Mouse (Mus musculus) embryonic facial prominence, embryonic 13.5 days (tissue): ENCODE data around the gene Agpat3. TPM values are rescaled to one million over a fixed set of nuclear protein-coding genes. Genes with fewer than 3 reads are reported as not detected.

ENCODE experiments used
- ATAC-seq: fragments of 200-750 bp; cut with Nextera tagmentation; 2 replicates; pipeline ENCODE4 v1.8.0; 2017; ENCODE audit warnings: low read depth; ENCODE audit not compliant: insufficient number of reproducible peaks, insufficient read depth, low FRiP score, low TSS enrichment
- H3K27ac ChIP-seq: fragments of 300-500 bp; sonication (generic); 2 replicates; pipeline ENCODE4 v1.5.1; 2015; ENCODE audit warnings: moderate library complexity, mild to moderate bottlenecking, inconsistent platforms
- H3K27me3 ChIP-seq: fragments of 300-500 bp; sonication (generic); 2 replicates; pipeline ENCODE4 v1.6.1; 2015; ENCODE audit warnings: mild to moderate bottlenecking, inconsistent platforms
- H3K36me3 ChIP-seq: fragments of 300-500 bp; sonication (generic); 2 replicates; pipeline ENCODE4 v1.6.1; 2015; ENCODE audit warnings: mild to moderate bottlenecking, inconsistent platforms
- H3K4me1 ChIP-seq: fragments of 300-500 bp; sonication (generic); 2 replicates; pipeline ENCODE4 v1.6.1; 2015; ENCODE audit warnings: inconsistent platforms
- H3K4me2 ChIP-seq: fragments of 300-500 bp; sonication (generic); 2 replicates; pipeline ENCODE4 v1.6.1; 2015; ENCODE audit warnings: moderate library complexity, mild to moderate bottlenecking, inconsistent platforms
- H3K4me3 ChIP-seq: fragments of 300-500 bp; sonication (generic); 2 replicates; pipeline ENCODE4 v1.5.1; 2015; ENCODE audit warnings: mild to moderate bottlenecking, inconsistent platforms
- H3K9ac ChIP-seq: fragments of 300-500 bp; sonication (generic); 2 replicates; pipeline ENCODE4 v1.6.1; 2015; ENCODE audit warnings: mild to moderate bottlenecking, inconsistent platforms
- H3K9me3 ChIP-seq: fragments of 300-500 bp; sonication (generic); 2 replicates; pipeline ENCODE4 v1.6.1; 2016; ENCODE audit warnings: inconsistent platforms
- WGBS: fragments of 180-500 bp; shearing (Covaris S2); methylation state at CpG from one replicate; pipeline ENCODE4 v1.1.7; 2015; ENCODE audit warnings: mixed read lengths; 5-methylcytosine and 5-hydroxymethylcytosine counted together
- polyA plus RNA-seq: library from polyadenylated mRNA; unstranded; fragments of >200 nt; fragmentation: Nextera tagmentation; extraction: Ambion mirVana; gene quantifications from 2 replicates; pipeline ENCODE4 v1.2.1, GENCODE M21; 2015

Gene Agpat3
- polyA plus RNA-seq, 1 experiment from 2014 or later: 51.9 TPM

DNA sequence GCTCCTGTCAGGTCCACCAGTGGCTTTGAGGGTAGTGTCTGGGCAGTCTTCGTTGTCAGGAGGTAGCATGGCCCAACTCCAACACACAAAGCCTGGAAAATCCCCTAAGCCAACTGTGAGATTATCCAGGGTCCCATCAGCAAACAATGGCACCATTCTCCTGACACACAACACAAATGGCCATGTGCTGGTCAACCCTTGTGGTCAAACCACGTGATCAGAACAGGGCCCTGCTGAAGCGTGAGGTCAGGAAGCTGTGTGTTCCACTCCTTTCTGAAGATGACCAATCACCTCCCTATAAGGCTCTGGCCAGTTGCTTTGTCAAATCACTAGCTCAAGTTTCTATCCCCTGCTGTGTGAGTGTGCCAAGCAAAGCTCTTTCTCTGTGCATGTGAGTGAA, 47.3 kb downstream of the Agpat3 start:
- H3K36me3 ChIP-seq: peaks cover 27% of the 10 kb centered on the region; the same call in 1 of the 2 replicates
- no peaks in the 10 kb centered on the region for H3K9me3 ChIP-seq
- H3K9ac ChIP-seq: no peak overlapping the region
- H3K4me3 ChIP-seq: no peak overlapping the region
- ATAC-seq: no peak
- H3K4me2 ChIP-seq: no peak overlapping the region
- 44% methylated on average over 3 of the region's 3 CpGs for WGBS
- no peak overlapping the region for H3K27ac ChIP-seq
- H3K4me1 ChIP-seq: no peaks in the 10 kb centered on the region
- H3K27me3 ChIP-seq: no peaks in the 10 kb centered on the region

DNA sequence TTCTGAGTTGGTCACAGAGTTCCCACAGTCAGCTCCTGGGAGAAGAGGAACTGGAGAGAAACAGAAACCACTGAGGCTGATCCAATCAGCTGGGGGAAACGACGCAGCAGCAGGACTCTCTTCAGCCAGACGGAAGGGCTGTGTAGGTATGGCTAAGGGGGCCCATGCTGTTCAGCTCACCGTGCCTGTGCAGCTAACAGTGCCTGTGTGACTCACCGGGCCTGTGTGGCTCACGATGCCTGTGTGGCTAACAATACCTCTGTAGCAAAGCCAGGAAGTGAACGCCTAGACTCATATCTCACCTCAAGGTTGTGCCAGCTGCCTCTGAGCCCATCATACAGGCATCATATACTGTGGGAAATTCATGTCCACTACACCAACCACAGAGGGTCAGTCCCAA, 48.6 kb downstream of the Agpat3 start:
- no peak for ATAC-seq
- no peak overlapping the region for H3K27ac ChIP-seq
- H3K27me3 ChIP-seq: no peaks in the 10 kb centered on the region
- H3K4me3 ChIP-seq: no peak overlapping the region
- no peaks in the 10 kb centered on the region; the same call in 1 of the 2 replicates for H3K4me1 ChIP-seq
- H3K4me2 ChIP-seq: no peak overlapping the region
- WGBS: 87% methylated on average over 7 of the region's 7 CpGs
- no peak overlapping the region for H3K9ac ChIP-seq
- peaks cover 22% of the 10 kb centered on the region; the same call in 1 of the 2 replicates for H3K36me3 ChIP-seq
- H3K9me3 ChIP-seq: no peaks in the 10 kb centered on the region

DNA sequence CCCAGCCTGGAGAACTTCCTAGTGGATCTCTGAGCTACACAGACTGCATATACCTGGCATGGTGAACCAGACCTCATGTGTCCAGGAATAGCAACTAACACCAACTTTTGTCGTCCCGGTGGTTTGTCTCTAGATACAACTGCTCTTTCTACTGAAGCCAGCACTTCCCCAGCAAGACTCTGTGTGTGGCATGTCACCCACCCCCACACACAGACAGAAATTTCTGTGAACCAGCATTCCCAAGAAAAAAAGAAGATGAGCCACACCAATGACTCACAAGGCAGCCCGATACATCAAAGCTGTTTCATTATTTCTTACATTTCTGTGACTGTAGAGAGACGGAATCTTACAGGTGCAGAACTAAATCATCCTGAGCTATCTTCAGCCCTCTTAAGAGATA, 52.2 kb downstream of the Agpat3 start:
- Histone ChIP-seq H3K27me3 (no peaks in the 10 kb centered on the region), H3K4me2 (no peak overlapping the region)
- WGBS: 84% methylated on average over 4 of the region's 4 CpGs

DNA sequence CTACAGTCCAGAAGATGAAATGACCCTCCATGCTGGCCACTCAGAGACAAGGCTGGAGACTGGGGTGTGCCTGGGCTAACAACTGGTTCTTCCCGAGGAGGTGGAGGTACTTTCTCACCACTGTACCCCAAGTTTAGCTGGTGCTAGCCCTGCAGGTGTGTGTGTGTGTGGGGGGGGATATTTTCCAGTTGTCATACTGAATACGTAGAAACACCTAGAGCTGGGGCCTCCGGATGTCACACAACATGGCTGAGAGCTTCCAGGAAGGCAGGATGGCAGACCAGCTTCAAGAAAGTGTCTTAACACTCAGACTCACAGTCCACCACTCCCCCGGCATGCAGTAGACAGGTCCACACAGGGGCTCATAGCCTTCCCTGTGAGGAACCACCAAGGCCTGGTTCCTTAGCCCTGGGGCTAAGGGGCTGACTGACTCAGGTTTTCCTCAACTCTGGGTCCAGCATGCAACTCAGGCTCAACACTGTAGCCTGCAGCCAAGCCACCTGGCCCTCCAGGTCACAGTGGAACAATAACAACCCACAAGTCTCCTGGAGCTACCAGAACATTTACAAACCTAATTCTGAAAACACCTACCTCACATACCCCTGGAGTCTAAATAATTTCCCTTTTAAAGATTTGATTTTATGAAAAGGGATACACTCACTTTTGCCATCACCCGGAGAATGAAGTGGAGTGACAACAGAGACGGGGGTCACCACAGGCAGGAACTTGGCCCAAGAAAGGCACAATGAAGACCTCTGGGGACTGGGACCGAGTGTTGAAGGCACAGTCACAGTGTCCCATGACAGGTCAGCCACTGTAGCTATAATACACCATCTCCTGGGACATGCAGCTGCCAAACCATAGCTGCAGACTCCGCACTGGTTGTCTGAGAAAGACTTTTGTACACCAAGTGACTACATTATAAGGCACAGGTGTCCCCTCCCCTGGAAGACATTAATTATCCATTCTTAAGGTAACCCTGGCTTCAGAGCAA, 53.3 kb downstream of the Agpat3 start:
- 90% methylated on average over 8 of the region's 8 CpGs for WGBS
- Histone ChIP-seq H3K4me2 (no peak overlapping the region), H3K9ac (no peak overlapping the region), H3K9me3 (no peaks in the 10 kb centered on the region), H3K27ac (peak overlapping the region; percentile 83), H3K27me3 (no peaks in the 10 kb centered on the region), H3K4me1 (peaks cover 30% of the 10 kb centered on the region), H3K4me3 (no peak overlapping the region), H3K36me3 (peaks cover 8% of the 10 kb centered on the region; the same call in 1 of the 2 replicates)
- no peak for ATAC-seq

More for the DNA sequence above, 52.2 kb downstream of the Agpat3 start:
- H3K9me3 ChIP-seq: no peaks in the 10 kb centered on the region
- H3K36me3 ChIP-seq: peaks cover 11% of the 10 kb centered on the region; the same call in 1 of the 2 replicates
- H3K4me3 ChIP-seq: no peak overlapping the region
- no peak overlapping the region for H3K9ac ChIP-seq
- no peak for ATAC-seq
- no peak overlapping the region for H3K27ac ChIP-seq
- peaks cover 19% of the 10 kb centered on the region for H3K4me1 ChIP-seq

DNA sequence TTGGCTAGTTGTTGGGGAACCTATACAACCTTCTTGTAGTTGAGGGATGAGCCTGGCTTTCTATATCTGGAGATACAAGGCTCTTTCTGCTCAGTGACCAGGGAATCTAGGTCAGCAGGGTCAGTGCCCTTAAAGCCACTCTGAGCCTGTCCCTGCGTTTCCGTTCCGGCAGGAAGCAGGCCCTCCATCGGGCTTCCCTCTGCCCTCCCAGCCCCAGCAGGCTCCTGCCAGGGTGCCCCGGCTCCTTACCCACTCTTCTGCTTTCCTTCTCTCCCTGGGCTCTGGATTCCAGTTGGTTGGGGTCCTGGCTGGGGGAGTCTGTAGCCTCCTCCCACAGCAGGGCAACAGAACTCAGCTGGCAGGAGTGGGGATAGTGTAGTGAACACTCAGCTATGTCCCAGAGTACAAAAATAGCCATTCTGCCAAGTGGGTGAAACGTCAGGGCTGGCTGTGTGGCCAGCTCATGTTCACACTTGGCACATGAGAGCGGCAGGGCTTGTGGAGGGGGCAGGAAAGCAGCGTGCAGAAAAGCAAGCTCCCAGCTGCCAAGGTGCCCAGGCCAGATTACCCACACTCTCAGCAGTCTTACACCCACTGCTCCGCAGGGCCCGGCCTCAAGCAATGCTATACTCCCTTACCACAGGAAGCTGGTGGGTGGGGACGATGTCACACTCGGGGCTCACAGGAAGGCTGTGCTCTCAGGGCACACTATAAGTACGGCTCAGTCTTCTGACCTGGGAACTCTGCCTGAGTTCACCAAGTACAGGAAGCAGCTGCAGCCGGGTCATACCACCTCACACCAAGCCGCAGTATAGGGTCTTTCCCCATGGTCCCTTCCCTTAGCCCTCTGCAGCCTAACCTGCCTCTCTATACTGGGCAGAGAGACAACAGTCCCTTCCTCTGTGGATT, 54.5 kb downstream of the Agpat3 start:
- no peaks in the 10 kb centered on the region for H3K9me3 ChIP-seq
- 41% methylated on average over 15 of the region's 15 CpGs for WGBS

DNA sequence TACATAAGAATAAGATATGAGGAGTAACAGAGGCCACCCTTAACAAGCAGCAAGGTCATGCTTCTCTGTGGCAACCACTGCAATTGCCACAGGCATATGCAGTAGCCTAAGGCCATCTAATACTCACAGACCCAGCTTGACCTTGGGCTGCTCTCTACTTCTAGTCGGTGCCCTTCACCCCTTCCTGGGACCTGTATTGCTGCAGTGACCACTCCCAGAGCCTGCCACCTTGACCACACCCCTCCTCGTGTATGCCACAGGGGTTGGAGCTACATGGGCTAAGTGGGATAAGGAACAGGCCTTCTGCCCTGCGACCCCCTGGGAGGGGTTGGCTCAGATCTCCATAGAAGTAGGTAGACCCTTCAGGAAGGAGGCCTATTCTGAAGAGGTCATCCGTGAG, 55.3 kb downstream of the Agpat3 start:
- no peak overlapping the region for H3K4me2 ChIP-seq
- H3K27me3 ChIP-seq: no peaks in the 10 kb centered on the region
- H3K9me3 ChIP-seq: no peaks in the 10 kb centered on the region
- ATAC-seq: no peak
- H3K9ac ChIP-seq: no peak overlapping the region
- WGBS: 76% methylated on average over 4 of the region's 4 CpGs
- no peak overlapping the region for H3K27ac ChIP-seq
- H3K36me3 ChIP-seq: 0 out of 2 replicates have a peak, but pooled peaks cover 3% of the 10 kb centered on the region
- H3K4me3 ChIP-seq: no peak overlapping the region
- peaks cover 30% of the 10 kb centered on the region for H3K4me1 ChIP-seq

More for the DNA sequence above, 54.5 kb downstream of the Agpat3 start:
- Histone ChIP-seq H3K27ac (peak overlapping the region; percentile 83), H3K4me2 (peak overlapping the region; percentile 32), H3K9ac (peak overlapping the region; percentile 21; the same call in 1 of the 2 replicates), H3K4me1 (peaks cover 30% of the 10 kb centered on the region), H3K27me3 (no peaks in the 10 kb centered on the region), H3K36me3 (0 out of 2 replicates have a peak, but pooled peaks cover 3% of the 10 kb centered on the region), H3K4me3 (no peak overlapping the region)
- peak; percentile 70; the same call in 1 of the 2 replicates for ATAC-seq

DNA sequence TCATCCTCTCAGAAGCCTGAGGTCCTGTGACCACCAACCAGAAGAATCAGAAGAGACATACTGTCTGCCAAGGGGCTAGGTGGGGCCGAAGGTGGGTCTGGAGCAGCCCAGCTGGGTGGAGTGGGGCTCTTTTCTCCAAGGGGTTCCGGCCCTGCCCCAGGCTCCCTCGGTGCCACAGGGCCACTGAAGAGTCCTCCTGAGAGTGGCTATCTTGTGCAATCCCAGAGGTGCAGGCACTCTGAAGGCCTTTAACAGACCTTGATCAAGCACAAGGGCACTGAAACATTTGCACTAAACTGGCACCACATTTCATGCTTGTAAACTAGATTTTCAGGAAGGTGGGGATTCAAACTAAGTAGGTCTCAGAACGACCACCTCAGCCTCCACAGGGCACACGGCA, 55.9 kb downstream of the Agpat3 start:
- Histone ChIP-seq H3K27me3 (no peaks in the 10 kb centered on the region), H3K9me3 (no peaks in the 10 kb centered on the region), H3K9ac (no peak overlapping the region), H3K4me3 (no peak overlapping the region), H3K27ac (no peak overlapping the region), H3K4me1 (peaks cover 36% of the 10 kb centered on the region), H3K36me3 (no peaks in the 10 kb centered on the region), H3K4me2 (no peak overlapping the region)
- 87% methylated on average over 5 of the region's 5 CpGs for WGBS
- no peak for ATAC-seq

DNA sequence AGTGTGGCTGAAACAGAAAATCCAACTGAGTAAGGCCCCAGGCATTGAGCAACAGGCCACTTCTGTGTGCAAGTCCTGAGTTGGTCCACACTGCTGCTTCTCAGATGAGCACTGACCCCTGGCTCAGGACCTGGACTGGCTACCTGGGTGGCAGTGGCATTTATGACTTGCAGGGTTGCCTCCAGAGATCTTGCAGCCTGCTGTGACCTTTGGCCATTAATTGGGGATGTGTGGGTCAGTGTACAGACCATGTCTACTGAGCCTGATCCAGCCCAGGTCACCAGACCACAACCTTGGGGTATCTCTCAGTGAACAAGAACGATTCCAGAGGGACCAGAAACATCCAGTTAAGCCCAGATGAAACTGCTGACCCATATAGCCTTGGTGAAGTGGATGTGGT, 58.7 kb downstream of the Agpat3 start:
- H3K4me2 ChIP-seq: no peak overlapping the region
- H3K27ac ChIP-seq: no peak overlapping the region
- 61% methylated on average over 1 of the region's 1 CpGs for WGBS
- H3K9ac ChIP-seq: no peak overlapping the region
- no peak for ATAC-seq
- H3K36me3 ChIP-seq: no peaks in the 10 kb centered on the region
- no peaks in the 10 kb centered on the region for H3K9me3 ChIP-seq
- peaks cover 44% of the 10 kb centered on the region for H3K4me1 ChIP-seq
- H3K27me3 ChIP-seq: no peaks in the 10 kb centered on the region
- H3K4me3 ChIP-seq: no peak overlapping the region

DNA sequence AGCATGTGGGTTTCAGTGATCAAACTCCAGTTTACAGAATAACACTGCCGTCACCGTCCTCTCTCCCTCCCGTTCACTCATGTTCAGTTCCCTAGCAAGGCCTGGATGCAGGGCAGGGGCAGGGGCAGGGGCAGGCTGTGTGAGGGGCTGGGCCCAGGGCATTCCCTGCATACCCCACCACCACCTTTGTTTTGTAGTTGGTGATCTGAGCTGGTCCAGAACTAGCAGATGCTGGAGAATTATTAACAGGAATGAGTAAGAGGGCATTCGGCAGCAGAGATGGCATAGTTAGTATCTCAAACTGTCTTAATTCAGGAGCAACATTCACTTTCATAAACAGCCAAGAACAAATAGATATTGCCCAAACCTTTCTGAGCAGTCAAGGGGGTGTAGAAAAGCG, 59.9 kb downstream of the Agpat3 start:
- H3K4me1 ChIP-seq: peaks cover 32% of the 10 kb centered on the region
- no peak for ATAC-seq
- no peak overlapping the region for H3K4me3 ChIP-seq
- no peaks in the 10 kb centered on the region for H3K27me3 ChIP-seq
- no peaks in the 10 kb centered on the region for H3K9me3 ChIP-seq
- H3K27ac ChIP-seq: no peak overlapping the region
- 88% methylated on average over 5 of the region's 5 CpGs for WGBS
- no peak overlapping the region for H3K9ac ChIP-seq
- no peak overlapping the region for H3K4me2 ChIP-seq
- H3K36me3 ChIP-seq: peaks cover 7% of the 10 kb centered on the region

DNA sequence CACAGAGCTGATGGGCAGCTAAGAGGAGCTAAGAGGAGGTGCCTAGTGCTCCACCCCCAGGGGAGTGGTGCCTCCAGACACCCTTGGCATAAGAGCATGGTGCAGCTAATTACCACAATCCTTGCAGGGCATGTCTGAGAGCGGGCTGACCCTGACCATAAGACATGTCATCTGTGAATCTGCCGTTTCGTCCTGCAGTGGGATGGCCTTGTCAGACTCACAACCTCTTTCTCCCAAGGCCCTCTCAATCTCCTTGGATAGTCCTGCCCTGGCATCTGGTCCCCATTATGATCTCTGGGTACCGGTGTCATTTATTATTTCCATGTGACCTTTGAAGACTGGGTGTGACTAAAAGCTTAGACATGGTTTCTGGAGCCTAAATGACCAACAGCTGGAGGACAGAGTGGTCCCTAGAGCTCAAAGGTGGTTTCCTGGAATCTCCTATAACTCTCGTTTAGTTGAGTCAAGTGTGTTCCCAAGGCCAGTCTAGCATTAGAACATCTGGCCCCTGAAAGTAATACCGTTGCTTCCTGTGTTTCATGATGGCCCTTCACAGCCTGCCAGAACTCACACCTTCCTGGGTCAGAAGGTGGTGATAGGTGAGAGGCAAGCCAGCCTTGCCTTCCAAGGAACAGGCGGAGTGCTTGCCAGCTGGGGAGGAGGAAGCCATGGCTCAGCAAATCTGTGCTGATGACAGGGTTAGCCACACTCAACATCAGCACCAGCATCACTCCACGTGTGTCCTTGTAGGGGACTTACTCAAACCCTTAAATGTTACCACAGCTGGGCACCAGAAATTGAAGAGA, 61.4 kb downstream of the Agpat3 start:
- Histone ChIP-seq H3K4me2 (no peak overlapping the region), H3K9ac (no peak overlapping the region), H3K27ac (no peak overlapping the region), H3K27me3 (no peaks in the 10 kb centered on the region), H3K36me3 (peaks cover 22% of the 10 kb centered on the region), H3K4me3 (no peak overlapping the region), H3K4me1 (peaks cover 27% of the 10 kb centered on the region), H3K9me3 (no peaks in the 10 kb centered on the region)
- no peak for ATAC-seq
- 39% methylated on average over 8 of the region's 8 CpGs for WGBS

DNA sequence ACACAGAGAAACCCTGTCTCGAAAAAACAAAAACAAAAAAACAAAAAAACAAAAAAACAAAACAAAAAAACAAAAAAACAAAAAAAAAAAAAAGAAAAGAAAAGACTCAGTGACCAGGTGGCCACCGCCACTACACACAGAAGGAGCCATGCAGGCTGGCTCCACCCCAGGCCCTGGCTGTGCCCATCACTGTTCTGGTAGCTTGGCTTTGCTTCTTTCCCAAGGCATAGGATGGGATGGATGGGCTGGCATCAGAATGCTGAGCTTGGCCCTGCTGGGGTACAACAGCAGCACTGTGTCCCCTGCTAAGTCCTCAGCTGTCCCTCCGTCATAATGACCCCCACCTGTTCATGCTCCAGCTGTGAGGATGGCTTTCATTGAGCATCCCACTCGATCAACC, 63.4 kb downstream of the Agpat3 start:
- H3K4me3 ChIP-seq: no peak overlapping the region
- H3K9ac ChIP-seq: no peak overlapping the region
- peaks cover 15% of the 10 kb centered on the region for H3K4me1 ChIP-seq
- H3K36me3 ChIP-seq: peaks cover 36% of the 10 kb centered on the region
- no peaks in the 10 kb centered on the region for H3K9me3 ChIP-seq
- H3K4me2 ChIP-seq: no peak overlapping the region
- ATAC-seq: no peak
- H3K27me3 ChIP-seq: no peaks in the 10 kb centered on the region
- 73% methylated on average over 4 of the region's 4 CpGs for WGBS
- H3K27ac ChIP-seq: no peak overlapping the region
